Mouse (Mus musculus) urinary bladder, postnatal 36 days (tissue): ENCODE results near the gene Tdrd5.
A peak's percentile ranks its signal among the peaks of the same experiment; 100 is the strongest.
"Not testable (repeated sequence)": the region's sequence is repeated elsewhere in the genome, so short reads cannot be mapped to it uniquely, and the experiment has no call there.

Experiments
- DNase-seq, 2 experiments: peaks; one replicate each; pipeline ENCODE4 v3.0.0; 2022; ENCODE audit warnings: low spot score in 2 of 2, mixed read lengths in 1 of 2

The Tdrd5 gene

GRCm38 (mm10) chr1:156263352-156263751 is 40.1 kb downstream of the Tdrd5 start:
- peak; percentile 15 to 26 for DNase-seq

DNA sequence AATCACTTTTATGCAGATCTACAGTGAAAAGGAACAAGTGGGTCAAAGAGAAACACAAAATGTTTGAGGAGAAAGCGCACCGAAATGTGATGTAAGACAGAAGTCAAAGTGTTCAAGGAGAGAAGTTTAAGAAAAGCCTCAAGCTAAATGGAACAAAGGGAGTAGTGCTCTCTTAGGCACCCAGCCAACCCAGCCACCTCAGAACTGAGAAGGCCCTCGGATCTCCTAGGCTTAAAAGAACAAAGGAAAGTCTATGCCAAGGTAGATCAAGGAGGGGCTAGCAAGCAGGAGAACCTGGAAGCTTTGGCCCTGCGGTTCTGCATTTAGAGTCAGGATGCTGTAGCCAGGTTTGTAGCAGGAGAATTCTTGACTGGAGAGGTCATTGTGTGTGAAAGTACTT is 48.6 kb downstream of the Tdrd5 start:
- DNase-seq: no peak

- not testable (repeated sequence) for DNase-seq
These were observed 52.4 kb downstream of the Tdrd5 start for GRCm38 (mm10) chr1:156251096-156251495.

DNA sequence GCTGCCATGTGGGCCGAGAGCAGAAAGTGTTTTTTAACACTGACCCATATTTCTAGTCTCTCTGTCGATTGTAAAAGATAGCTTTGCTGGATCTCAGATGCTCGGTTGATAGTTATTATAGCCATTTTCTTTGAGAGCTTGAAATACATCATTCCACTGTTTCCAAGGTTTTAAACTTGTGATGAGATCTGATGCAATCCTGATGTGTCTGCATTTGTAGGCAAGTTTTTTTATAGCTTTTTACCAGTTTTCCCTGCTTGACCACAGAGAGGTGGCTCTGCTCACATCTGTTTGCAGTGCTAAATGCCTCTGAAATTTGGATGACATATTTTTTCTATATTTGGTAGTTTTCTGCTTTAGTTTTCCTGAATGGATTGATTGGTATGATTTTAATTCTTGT is 55.6 kb downstream of the Tdrd5 start:
- no peak for DNase-seq

DNA sequence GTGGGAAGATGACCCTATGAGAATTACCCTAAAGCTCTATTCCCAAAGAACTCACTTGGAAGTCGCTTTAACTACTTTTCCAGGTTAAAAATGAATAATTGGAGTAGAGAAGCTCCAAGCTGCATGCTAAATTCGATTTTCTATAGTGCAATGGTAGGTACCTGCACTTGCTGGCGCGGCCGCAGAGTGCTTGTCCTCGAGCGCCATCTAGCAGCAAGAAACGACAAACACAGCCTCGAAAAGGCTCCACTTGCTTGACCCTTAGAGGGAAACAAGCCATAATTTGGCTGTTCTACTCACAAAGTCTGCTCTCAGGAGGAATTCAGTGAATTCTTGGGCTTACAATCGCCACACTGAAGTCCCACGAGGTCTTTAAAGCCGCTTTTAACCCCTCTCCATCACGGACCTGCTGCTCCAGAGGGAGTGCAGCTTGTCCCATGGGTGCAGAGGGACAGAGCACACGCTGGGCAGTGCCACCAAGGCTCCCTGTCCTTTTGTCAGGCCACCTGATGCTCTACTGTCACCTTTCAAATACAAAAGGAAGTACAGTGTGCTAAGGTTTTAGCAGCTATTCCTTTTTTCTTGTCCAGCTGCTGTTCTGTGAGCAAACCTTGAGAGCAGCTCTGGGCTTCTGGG is 61.6 kb downstream of the Tdrd5 start:
- DNase-seq: peak; percentile 33 to 48

- DNase-seq: no peak
These were observed 62.4 kb downstream of the Tdrd5 start for GRCm38 (mm10) chr1:156241035-156241434.

GRCm38 (mm10) chr1:156231122-156231521 is 72.3 kb downstream of the Tdrd5 start:
- DNase-seq: no peak

DNA sequence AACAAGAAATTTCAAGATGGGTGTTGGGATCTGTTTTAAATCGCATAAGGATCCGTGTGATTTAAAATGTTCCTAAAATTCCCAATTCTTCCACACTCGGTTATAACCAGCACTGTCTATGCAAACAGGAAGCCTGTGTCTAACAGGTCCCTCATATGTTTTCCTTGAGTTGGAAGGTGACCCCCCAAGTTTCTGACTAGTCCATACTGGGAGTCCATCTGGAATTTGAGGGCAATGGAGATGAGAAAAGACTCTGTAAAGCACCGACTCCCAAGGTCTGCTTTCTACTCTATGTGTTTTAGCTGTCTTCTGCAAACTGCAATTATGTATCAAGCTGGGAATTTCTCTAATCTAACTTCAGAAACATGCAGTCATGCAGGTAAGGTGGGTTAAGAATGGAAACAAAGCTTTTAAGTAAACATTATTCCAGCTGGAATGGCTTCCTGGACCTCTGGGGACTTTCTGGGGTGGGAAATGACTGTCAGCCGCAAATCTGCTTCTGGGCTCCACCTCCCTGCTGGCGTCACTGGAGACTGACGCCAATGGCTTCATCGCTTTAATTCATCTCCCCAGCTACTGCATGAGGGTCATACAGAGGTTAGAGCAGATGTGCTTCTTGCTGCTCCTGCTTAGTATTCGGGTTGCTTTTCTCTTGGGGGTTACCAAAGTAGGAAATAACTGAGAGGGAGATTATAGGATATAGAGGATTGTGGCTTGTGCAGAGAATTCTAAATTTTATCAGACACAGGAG is 73.0 kb downstream of the Tdrd5 start:
- no peak for DNase-seq

- peak; percentile 28 to 39 for DNase-seq
These were observed 74.0 kb downstream of the Tdrd5 start for GRCm38 (mm10) chr1:156229448-156229847.

DNA sequence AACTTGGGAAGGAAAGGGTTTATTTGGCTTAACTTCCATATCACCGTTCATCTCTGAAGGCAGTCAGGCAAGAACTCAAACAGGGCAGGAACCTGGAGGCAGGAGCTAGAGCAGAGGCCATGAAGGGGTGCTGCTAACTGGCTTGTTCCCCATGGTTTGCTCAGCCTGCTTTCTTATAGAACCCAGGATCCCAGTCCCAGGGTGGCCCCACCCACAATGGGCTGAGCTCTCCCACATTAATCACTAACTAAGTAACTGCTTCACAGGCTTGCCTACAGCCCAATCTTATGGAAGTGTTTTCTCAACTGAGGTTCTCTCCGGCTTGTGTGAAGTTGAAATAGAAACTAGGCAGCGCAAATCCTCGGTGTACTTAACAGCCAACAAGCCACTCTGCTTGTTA is 74.7 kb downstream of the Tdrd5 start:
- DNase-seq: no peak

- DNase-seq: no peak
These were observed 76.6 kb downstream of the Tdrd5 start for GRCm38 (mm10) chr1:156226903-156227302.

DNA sequence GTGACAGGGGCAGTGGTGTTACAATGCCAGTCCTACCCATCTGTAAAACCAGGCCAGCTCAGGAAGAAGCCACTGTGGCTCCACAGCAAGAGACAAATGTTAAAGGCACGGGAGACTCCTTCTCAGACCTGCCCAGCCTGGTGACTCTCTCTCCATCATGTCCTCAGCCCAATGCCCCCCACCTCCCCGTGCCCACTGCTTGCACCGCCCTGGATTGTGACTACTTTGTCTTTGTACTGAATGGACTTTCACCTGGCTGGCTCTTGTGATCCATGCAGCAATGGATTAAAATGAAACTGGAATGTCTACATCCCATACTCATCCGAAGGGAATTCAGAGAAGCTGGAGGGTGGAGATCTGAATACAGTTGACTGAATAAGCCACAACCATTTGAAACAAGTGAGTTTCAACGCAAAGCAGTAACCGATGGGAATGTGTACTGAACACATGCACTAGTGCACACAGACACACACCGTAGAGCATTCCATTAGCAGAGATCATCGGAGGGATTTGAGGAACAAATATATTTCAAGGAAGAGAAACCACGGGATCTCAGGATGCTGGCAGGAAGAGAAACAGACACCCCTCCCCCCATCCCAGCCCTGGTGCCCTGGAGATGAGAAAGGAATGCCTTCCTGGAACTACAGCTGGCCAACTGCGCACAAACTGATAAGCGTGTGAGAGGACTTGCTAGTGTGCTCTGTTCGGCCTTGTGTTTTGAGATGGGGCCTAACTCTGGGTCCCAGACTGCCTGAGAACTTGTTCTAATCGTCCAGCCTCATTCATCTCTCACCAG is 81.1 kb downstream of the Tdrd5 start:
- DNase-seq: no peak

DNA sequence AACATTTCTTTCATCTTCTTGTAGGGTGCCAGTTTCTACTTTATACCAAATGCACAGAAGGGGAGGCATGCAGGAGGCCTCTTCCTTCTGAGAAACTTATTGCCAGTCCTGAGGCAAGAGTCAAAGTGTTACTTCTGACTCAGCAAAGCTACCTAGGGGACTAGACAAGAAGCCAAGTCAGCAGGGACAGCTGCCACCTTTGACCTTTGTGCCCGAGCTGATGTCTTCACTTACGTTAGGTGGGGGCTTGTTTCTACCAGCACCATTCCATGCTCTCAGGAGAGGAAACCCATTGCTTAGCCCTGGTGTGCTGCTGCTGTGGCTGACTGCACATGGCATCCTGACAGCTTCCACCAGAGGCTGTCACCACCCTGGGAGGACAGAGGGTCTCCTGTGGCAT is 82.1 kb downstream of the Tdrd5 start:
- no peak for DNase-seq

GRCm38 (mm10) chr1:156218573-156218972 is 84.9 kb downstream of the Tdrd5 start:
- no peak for DNase-seq

GRCm38 (mm10) chr1:156217941-156218340 is 85.5 kb downstream of the Tdrd5 start:
- no peak for DNase-seq

GRCm38 (mm10) chr1:156217393-156217792 is 86.1 kb downstream of the Tdrd5 start:
- peak; percentile 16 to 36 for DNase-seq

- DNase-seq: no peak
These were observed 87.2 kb downstream of the Tdrd5 start for GRCm38 (mm10) chr1:156216249-156216648.

DNA sequence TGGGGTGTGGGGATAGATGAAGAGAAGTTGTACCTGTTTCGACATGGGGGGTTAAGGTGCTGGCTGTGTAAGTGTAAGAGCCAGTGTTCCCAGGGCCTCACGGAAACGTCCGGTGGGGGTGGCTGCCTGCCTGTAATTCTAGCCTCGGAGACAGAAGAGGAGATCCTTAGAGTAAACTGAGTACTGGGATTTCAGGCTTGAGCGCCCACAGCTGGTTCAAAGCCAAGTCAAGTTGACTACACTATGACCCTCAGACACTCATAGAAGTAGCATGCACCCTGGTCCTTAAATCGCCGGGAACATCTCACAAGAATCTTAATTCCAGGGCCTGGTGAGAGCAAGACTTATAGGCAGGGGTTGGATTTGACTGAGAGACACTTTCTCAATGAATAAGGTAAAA is 88.8 kb downstream of the Tdrd5 start:
- no peak for DNase-seq

DNA sequence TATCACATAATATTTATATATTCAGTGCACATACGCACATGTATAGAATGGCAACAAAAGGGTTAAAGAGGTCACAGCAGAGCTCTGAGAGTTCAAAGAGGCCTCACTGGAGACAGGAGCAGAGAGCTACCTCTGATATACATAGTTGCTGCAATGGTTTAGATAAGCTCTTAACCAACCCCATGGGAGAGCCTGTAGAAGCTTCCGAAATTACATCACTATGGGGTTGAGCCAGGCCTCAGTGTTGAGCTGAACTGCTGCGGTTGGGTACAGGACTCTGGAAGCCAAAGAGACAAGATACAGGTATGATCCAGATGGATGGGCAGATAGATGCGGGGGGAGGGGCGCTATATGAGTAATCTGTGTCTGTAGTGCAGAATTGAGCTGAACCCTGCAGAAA is 90.5 kb downstream of the Tdrd5 start:
- DNase-seq: no peak

GRCm38 (mm10) chr1:156211809-156212317 is 91.6 kb downstream of the Tdrd5 start:
- DNase-seq: no peak
